Mouse (Mus musculus) CD4-positive, CD25-positive, alpha-beta regulatory T cell, adult 9 weeks (primary cell): ENCODE data around the gene Gm16867. TPM values are rescaled to one million over a fixed set of nuclear protein-coding genes. Genes with fewer than 3 reads are reported as not detected.

Experiments used
- polyA plus RNA-seq: library from polyadenylated mRNA; unstranded; fragments of 100-300 nt; shearing (Covaris generic); gene quantifications from one replicate; pipeline ENCODE4 v1.2.1, GENCODE M21; 2017

Gene Gm16867
- polyA plus RNA-seq: 0.96 TPM

DNA sequence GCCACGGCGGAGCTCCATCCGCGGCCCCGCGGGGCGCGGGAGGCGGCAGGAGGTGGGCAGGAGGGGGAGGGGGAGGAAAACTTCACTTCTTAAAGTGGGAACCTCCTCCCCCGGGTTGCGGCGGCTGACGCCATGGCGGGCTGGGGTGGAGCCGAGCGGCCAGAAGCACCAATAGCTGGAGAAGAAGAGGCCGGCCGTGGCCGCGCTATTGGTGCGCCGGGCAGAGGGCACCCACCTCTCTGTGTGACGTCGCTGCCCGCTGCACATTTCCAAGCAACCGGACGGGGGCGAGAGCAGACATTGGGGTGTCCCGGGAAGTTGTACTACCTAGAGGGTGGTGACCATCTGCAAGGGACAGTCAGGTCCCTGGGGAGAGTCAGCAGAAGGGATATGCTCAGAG is at the start of gene Gm16867:
TSS of gene Gm16867 (minus strand) at position 189 of the 400 bp plus-strand sequence.

GRCm38 (mm10) chr14:69512449-69512848 is 9.3 kb upstream of the Gm16867 start, which contains the start of gene Gm27179:
Gm27179 (minus strand) TSS chr14:69512549.

Other genes with a start within 250 kb of the Gm16867 start
- gene Synb, start 209.1 kb downstream of the Gm16867 start, polyA plus RNA-seq: 0.11 TPM
- not detected for gene Gm27179, start 9.2 kb upstream of the Gm16867 start, polyA plus RNA-seq
- 16.3 TPM for gene Entpd4b, start 52.1 kb upstream of the Gm16867 start, polyA plus RNA-seq